Mouse (Mus musculus): Measurements from ENCODE around the gene Stat3.
A peak's percentile ranks its signal among the peaks of the same experiment; 100 is the strongest.

Stat3 gene

GRCm38 (mm10) chr11:100939512-100940151, at the start of gene Stat3:
TSS of gene Stat3 (minus strand) at chr11:100939540.
- peak; percentile 100 for DNase-seq (ENCODE audit: low spot score)

GRCm38 (mm10) chr11:100988674-100989073, 49.3 kb upstream of the Stat3 start:
- no peak for DNase-seq (ENCODE audit: low spot score)

DNA sequence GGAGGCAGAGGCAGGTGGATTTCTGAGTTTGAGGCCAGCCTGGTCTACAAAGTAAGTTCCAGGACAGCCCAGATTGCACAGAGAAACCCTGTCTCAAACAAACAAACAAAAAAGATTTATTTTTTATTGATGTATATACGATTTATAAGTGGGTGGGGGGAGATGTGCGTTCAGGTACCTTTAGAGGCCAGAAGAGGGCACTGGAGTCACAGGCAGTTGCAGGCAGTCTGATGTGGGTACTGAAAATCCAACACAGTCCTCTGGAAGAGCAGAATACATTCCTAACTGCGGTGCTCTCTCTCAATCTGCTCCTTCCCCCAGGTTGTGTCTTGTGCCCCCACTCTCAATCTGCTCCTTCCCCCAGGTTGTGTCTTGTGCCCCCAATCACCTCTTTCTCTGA, 46.3 kb upstream of the Stat3 start:
- no peak for DNase-seq (ENCODE audit: low spot score)

DNA sequence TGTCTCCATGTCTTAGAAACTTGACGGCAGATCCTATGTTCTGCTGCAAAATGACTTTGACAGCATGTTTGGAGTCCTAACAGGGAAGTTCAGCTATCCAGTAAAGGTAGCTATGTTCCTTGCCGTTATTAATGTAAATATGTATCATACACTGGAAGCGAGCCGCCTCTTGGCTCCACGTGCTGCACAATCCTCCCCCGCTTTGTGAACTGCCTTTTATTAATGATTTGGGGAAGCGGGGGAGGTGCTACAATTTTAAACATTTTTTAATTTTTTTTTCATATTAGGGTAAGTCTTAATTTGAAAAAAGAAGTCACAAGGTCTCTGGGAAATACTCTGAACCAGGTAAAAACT, 44.4 kb upstream of the Stat3 start:
- DNase-seq (ENCODE audit: low spot score) = no peak

DNA sequence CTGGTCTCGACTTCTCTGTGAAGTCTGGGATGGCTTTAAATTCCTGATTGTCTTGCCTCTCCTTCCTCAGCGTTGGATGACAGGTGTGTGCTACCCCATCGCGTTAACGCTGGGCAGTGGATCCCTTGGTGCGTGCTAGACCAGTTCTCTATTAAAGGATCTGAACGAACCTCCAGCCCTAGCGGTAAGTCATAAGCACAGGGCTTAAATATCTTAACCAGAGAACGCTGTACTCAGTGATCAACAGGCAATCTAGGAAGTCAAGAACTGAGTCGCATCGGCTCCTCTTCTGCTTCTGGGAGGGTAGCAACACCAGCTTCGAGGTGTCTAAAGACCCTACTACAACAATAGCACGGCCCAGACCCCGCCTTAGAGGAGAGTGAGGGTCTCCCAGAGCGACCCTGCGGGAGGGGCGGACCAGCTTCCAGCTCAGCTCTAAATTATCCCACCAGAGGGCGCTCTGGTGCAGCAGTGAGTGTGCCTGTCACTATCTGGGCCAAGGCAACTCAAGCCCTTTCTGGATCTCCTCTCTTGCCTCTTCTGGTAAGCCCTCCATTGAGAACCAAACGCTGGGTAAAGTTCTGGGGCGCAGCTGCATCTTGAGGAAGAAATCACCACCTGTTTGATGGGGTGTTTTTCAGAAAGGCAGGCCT, 43.9 kb upstream of the Stat3 start:
- peak; percentile 84 for DNase-seq (ENCODE audit: low spot score)

DNA sequence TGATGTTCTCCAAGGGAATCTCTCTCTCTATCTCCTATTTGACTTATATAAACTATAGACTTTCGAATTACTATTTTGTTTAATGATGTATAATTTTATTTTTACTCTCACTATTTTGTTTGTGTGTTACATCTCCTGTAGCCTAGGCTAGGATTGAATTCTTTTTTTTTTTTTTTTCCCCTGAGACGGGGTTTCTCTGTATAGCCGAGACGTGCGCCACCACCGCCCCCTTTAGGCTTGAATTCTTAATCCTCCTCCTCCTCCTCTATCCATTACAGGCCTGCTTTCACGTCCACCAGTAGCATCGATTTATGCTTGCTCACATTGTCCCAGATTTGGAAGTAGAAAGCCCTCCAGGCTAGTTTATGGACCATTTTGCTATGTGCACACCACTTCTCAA, 42.7 kb upstream of the Stat3 start:
- no peak for DNase-seq (ENCODE audit: low spot score)

- no peak for DNase-seq (ENCODE audit: low spot score)
Observed at GRCm38 (mm10) chr11:100981236-100981635, 41.9 kb upstream of the Stat3 start.

DNA sequence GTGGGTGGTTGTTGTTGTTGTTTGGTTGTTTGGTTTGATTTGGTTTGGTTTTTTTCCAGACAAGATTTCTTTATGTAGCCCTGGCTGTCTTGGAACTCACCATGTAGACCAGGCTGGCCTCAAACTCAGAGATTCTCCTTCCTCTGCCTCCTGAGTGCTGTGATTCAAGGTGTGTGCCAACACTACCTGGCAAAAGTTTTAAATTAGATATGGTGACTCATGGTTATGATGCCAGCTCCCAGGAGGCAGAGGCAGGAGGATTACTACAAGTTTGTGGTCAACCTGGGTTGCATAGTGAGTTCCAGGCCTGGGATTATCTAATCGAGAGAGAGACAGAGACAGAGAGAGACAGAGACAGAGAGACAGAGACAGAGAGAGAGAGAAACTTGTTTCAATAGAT, 41.1 kb upstream of the Stat3 start:
- DNase-seq (ENCODE audit: low spot score) = no peak

DNA sequence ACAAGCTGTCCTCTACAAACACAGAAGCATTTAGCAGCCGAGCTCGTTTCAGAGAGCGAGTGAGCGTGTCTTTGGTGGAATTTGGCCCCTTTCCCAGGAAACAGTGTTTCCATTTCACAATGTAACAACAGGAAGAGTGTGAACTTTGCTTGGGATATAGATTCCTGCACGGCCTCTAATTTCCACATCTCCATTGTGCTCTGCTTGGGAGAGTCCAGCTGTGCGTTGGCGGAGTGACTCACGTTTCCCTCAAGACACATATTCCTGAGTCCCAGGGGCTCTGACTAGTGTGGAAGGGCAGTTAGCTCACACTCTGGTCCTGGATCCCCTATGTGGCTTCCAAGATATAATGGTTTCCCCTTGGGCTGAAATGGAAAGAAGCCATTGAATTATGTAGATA, 40.5 kb upstream of the Stat3 start:
- no peak for DNase-seq (ENCODE audit: low spot score)

DNA sequence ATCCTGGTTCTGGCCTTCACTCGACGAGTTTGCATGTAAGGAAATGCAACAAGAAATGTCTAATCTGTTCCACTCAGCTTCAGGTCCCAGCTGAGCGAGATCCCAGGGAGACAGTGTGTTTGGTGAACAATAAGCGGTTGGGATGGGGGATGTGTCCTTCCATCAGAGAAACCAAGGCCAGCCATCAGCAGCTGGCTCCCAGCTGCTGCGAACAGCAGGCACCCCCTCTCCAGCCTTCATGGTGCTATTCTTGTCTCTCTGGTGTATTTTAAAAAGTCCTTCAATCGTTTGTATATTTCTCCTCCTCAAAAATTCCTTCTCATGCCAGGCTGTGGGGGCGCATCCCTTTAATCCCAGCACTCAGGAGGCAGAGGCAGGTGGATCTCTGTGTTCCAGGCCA, 35.9 kb upstream of the Stat3 start:
- DNase-seq (ENCODE audit: low spot score) = no peak

DNA sequence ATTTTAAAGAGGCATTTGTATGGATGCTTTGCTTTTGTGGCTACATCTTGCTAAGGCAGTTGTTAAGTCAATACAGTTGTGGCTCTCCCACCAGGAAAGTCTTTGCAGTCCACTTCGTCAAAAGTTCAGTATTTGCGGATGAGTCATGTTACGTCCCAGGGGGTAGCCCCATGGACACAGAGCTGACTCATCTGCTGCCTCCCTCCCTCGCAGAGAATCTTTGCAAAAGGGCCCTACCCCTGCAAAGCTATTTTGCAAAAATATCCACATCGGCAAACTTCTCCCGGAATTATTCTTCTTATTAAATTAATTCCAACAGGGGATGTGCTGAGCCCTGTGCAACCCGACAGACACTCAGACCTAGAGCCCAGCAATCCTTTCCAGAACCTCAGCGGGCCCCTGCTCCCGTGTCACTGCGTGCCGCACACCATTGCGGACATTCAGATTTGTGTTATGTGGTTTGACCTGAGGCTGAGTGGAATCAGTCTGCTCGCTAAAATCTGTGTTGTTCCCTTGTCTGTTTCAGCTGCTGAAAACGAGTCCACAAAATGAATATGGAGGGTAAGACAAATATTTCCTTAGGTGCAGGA, 35.1 kb upstream of the Stat3 start:
- no peak for DNase-seq (ENCODE audit: low spot score)

GRCm38 (mm10) chr11:100973245-100973644, 33.9 kb upstream of the Stat3 start:
- DNase-seq (ENCODE audit: low spot score) = no peak

- no peak for DNase-seq (ENCODE audit: low spot score)
Observed at GRCm38 (mm10) chr11:100971455-100971854, 32.1 kb upstream of the Stat3 start.

GRCm38 (mm10) chr11:100970557-100970937, 31.2 kb upstream of the Stat3 start, which contains the start of gene Cavin1:
TSS of gene Cavin1 (minus strand) at chr11:100970887.
- peak; percentile 50 for DNase-seq (ENCODE audit: low spot score)

- DNase-seq (ENCODE audit: low spot score) = no peak
Observed at GRCm38 (mm10) chr11:100969744-100970556, 30.6 kb upstream of the Stat3 start.

DNA sequence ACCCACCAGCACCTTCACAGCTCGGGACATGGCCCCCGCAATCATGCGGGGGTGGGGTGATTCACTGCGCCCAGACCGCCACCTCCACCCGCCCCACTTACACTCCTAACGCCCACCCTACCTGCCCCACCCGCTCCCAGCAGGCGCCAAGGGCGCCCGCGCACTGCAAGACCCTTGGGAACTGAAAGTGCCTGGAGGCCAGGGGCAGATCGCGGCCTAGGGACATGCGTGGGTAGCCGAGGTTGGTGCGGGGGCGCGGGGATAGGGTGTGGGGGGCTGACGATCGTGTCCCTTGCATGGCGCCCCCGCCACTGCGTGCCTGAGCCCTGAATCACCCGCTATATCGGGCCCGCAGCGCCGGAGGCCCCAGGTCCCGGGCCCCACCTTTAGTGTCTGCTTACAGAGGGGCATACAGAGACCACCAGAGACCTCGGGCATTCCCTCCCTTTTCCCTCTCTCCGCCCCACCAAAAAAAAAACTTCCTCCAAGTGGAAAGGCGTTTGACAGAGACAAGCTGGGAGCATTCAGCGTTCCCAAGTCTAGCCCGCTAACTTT, 29.9 kb upstream of the Stat3 start:
- no peak for DNase-seq (ENCODE audit: low spot score)

DNA sequence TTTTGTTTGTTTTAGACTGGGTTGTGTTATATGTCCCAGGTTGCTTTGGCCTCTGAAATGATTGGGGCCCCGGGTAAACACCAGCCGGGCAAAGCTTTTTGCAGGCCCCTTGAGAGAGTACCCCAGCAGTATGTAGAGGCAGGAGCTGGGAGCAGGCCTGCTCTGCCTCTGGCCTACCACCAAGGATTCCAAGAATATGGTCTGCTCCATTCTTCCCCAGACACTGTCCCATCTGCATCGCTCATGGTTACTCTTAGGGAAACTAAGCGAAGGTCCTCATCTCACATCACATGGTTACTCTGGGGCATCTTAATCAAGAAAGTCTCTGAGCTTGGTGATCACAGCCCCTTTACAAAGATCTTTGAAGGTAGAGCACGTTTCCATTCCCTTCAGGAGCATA, 29.2 kb upstream of the Stat3 start:
- no peak for DNase-seq (ENCODE audit: low spot score)

DNA sequence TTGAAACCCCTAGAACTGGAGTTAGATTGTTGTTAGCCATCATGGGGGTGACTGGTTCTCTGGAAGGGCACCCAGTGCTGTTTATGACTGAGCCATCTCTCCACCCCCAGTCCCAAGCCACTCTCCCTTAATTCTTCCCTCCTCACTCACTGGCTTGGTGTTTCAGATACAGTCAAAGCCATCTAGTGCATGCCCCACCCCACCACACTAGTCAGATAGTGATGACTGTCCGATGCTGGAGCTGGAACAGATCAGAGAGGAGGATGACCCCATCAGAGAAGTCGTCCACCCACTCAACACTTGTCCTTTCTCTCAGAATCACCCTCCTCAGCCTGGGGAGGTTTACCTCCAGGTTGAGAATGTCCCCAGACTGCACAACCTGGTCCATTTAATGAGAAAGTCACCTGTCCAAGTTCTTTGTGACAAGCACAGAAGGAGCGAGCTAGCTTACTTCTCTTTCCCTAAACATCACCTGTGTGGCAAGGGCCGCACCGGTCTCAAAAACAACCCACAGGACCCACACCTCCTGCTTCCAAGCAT, 28.6 kb upstream of the Stat3 start:
- DNase-seq (ENCODE audit: low spot score) = no peak

DNA sequence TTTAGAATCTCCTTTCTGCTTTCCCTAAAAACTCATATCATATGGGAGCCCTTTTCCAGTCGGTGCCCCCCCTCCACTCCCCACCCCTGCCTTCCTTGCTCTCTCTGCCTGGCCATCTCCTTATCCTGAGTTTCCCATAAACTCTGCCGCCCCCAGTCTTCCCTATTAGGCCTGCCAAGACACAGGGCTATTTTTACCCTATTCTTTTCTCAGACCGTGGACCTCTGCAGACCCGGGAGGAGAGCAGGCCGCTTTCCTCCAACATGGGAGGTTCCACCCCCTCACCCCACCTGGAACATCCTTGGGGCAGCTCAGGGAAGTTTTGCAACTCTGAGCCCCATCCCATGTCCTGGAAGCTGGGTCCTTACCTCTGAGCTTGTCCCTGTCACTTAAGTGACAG, 28.0 kb upstream of the Stat3 start:
- no peak for DNase-seq (ENCODE audit: low spot score)

DNA sequence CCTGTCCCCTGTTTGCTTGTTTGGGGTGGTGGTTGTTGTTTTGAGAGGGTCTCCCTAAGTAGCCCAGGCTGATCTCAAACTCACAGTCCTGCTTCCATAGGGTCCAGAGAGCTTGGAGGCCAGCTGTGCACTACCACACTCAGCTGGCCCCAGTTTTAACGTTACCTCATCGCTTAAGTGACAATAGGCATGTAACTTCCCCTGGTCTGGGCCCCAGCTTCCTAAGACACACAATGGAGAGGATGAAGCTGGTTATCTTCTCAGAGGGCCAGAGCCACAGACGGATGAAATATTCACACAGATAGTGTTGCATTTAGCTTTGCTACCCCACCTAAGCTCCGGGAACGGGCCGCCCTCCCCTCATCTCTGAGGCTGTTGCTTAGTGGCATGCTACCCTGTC, 26.4 kb upstream of the Stat3 start:
- DNase-seq (ENCODE audit: low spot score) = no peak

DNA sequence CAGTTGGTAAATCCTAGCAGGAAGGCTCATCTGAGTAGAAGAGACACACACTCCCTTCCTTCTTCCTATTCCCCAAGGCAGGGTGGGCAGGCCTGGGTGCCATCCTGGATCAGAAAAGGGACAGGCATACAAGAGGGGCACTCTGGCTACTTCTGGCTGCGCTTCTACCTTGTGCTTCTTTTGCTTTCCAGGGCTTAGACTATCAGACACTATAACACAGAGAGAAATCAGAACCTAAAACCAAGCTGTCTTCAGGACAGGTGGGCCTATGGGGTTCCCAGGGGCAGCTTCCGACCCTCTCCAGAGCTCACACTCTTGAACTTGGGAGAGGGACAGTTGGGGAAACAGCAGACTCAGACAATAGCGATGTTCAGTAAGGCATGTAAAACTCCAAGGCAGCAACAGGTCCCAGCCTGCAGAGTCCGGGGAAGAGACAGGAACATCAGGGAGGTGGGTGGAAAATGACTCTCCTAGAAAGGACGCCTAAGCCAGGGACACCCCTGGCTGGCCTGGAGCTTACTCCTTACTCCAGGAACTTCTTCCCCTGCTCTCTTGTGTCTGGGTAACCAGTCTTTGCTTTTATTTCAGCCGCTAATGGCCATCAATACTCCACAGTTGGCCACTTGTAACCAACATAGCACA, 25.7 kb upstream of the Stat3 start:
- no peak for DNase-seq (ENCODE audit: low spot score)

DNA sequence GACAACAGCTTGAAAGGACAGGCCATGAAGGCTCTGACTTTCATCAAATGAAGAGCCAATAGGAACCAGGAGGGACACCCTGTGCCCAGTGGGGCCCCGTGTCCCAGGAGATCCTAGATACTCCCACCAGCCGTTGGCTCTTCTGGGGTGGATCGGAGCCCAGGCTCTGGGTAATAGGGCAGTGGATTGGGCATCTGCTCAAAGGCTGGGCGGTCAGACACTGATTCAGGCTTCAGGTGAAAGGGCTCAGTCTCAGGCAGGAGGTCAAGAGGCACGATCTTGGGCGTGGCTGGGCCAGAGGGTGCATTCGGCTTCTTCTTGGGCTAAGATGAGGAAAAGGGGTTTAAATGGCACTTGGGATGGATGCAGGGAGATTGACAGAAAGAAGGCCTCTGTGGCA, 24.8 kb upstream of the Stat3 start:
- DNase-seq (ENCODE audit: low spot score) = no peak
